Mouse (Mus musculus) frontal cortex, adult (tissue): ENCODE measurements around the gene Fam219b.

Experiments used
- ATAC-seq: cut with Nextera tagmentation; 2 replicates; pipeline ENCODE4 v1.9.2; 2017; ENCODE audit warnings: mild to moderate bottlenecking, moderate library complexity, mixed read lengths; ENCODE audit not compliant: low TSS enrichment

Gene Fam219b

DNA sequence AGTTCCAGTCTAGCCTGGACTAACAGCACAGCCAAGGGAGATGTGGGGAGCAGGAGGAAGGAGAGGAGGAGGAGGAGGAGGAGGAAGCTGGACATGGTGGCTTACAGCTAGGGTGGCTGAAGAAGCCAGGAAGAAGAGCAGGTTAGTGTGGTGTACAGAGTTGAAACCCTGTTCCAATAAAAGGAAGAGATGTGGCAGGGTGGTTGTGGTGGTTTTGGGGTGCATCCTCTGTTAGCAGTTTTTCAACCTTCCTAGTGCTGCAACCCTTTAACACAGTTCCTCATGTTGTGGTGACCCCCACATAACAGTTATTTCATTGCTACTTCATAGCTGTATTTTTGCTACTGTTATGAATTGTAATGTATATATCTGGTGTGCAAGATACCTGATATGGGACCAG lies 12.9 kb upstream of the Fam219b start:
- ATAC-seq = no peak

DNA sequence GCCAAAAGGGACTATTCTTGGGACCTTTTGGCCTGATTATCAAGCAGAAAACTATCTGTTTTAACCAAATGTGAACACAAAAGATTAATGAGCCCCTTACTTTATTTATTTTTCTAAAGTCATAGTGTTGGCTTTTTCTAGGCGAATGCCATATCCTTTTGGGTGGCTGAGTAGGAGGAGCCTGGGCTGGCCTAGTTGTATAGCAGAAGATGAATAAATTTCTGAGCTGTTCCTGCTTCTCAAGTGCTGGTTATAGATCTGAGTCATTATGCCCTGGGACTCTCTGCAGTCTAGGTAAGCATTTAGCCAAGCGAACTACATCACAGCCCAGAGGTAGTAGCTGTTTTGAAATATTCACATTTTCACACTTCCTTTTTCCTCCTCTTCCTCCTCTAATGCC lies 11.8 kb upstream of the Fam219b start:
- peak; percentile 76 for ATAC-seq

DNA sequence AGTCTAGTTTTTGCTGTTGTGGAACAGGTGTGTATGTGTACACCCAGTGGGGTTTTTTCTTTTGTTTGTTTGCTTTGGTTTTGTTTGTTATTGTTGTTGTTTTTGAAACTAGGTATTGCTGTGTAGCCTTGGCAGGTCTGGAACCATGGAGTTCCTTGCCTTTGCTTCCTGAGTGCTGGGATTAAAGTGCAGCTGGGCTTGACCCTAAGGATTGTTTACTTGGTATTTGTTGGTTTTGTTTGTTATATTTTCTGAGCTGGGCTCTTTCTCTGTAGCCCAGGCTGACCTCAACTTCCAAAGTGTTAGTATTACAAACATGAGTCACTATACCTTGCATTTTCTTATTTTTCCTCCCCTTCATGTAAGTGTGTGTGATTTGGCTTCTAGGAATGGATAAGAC lies 10.9 kb upstream of the Fam219b start:
- no peak for ATAC-seq

DNA sequence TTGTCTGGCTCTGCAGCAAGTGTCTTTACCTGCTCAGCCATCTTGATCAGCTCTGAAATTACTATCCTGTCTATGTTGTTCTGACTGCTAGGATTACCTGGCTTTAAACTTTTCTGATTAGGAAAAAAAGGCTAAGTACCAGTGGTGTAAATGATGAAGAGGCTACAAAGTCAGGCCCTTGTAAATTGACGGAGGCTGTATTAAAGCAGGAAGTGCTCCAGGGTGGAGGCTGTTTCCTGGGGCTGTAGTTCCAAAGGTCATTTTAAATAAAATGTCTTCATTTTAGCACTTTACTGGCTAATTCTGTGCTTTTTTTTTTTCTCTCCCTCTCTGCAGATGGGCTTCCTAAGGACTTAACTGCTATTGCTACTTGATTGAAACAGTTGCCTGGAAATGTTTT lies 5.4 kb upstream of the Fam219b start:
- ATAC-seq = no peak

DNA sequence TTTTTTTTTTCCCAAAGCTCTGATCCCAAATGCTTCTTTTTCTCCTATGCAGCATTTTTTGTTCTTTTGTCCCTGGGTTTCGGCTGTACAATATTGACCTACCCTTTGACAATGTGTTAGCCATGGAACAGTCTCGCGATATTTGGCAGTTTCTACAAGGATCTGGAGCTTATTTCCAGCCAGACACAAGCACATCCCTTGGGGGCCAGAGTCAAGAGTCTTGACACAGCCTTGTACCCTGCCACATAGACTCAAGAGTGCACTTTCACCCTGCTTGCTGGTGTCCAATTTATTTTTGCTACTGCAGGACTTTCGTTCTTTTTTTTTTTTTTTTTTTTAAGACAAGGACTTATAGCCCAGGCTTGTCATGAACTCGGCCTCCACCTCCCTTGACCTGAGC lies 966 bp upstream of the Fam219b start:
- ATAC-seq = no peak

DNA sequence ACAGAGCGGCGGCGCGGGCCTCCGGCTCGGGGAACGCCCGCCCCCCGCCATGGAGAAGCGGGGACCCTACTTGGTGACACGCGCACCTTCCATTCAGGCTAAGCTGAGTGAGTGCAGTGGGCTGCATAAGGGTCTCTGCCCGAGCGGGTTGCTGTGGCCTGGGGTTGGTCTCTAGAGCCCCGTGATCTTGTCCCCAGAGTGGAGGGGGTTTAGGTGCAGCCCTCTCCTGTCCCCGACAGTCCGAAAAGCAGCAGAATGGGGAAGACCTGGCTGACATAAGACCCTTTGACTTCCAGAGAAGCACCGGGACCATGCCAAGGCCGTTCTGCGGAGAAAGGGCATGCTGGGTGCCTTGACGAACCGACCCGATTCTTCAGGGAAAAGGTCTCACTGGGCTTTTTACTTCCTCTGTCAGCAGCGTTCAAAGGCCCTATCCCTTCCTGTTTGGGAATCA lies 427 bp downstream of the Fam219b start:
- peak; percentile 35 for ATAC-seq

DNA sequence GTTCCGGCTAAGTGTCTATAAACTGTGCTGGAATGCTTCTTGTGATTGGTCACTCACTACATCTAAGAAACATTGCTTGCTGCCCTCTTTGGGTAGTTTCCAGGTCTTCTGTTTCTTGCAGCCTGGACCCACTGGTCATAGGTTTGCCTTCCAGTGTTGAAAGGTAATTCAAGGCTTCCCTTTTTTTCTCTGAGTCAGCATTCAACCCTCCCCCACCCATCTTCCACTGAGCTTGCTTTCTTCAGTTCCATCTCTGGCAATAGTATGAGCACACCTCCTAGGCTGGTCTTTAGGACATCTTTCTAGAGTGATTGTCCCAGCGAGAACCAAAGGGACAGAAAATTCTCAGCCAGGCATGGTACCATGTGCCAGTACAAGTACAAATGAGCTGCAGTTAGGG lies 2.2 kb downstream of the Fam219b start:
- no peak for ATAC-seq

DNA sequence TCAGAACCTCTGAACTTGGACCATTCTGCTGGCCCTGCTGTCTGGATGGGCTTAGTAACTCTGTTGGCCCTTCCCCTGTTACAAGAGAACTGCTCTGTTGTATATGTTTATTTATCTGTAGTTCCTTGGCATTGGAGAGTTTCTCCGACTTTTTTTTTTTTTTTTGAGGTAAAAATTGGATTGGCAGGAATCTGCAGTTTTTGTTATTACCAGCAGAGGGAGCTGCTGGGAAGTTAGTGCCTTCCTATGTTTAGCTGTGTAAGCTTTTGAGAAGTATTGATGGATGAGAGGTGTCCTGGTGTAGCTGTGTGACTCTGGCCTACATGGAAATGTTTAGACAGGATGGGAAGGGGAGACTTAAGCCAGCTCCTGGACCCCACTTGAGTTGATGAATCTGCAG lies 4.0 kb downstream of the Fam219b start:
- no peak for ATAC-seq

DNA sequence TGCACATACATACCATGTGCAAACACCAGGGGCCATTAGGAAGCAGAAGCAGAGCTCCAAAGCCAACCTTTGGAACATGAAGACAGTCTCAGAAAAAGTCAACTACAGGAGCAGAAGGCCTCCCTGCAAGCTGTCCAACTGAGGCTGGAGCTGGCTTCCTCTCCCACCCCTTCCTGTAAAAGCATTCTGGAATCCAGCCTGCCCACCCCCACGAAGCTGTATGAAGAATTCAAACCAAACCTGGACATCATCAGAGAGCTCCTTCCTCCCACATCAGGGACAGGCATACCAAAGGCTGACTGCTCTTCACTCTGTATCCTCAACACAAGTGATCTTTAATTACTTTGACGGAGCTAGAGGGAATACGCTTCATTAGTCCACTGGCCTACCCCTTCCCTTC lies 6.6 kb downstream of the Fam219b start:
- peak; percentile 36; the same call in 1 of the 2 replicates for ATAC-seq

DNA sequence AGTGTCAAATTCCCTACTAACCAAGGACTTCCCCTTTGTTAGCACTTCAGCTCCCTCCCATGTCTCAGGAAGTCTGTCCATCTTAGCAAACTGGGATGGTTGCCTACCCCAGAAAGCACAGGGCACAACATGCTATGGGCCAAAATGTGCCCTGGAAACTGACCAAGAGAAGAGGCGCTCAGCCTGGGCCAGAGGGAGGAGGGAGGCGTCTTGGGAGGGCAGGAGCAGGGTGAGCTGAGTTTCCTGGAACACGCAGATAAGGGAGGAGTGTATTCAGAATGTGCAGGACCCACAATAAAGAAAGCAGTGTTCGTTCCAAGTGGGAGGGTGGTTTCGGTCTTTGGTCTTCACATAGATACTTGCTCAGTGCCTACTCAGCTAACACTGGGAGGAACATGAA lies 10.0 kb downstream of the Fam219b start:
- ATAC-seq = no peak

DNA sequence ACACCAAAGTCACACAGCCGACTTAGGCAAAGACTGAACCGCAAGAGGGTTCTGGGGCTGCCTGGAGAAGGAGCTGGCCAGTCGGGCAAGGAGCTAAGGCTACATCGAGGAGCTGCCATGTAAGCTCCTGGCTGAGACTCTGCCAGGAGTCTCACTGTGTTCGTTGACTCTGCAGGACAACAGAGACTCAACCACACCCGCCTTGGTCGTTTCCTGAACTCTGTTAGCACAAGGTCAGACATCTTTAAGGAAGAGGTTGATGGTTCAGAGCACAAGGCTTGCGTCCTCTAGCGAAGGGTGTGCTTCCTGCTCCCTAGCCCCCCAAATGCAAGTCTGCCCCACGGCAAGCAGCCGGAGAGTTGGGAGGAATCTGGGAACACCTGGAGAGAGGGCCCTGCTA lies 10.5 kb downstream of the Fam219b start:
- ATAC-seq = no peak

DNA sequence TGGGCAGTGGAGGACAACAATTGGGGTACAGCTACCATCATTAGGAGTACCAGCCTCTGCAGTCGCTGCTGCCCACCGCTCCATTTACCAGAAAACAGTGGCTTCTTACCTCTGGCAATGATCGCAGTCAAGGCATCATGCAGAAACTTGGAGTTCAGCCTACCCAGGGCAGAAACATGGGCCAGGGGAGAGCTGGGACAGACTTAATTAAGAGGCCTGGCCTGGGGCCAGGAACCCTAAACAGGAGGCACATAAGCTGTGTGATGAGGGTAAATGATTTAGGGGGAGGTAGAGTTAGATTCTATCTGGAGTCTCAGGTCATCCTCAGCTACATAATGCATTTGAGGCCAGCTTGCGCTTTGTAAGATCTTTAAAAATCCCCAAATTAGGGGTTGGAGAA lies 11.9 kb downstream of the Fam219b start:
- ATAC-seq = no peak

DNA sequence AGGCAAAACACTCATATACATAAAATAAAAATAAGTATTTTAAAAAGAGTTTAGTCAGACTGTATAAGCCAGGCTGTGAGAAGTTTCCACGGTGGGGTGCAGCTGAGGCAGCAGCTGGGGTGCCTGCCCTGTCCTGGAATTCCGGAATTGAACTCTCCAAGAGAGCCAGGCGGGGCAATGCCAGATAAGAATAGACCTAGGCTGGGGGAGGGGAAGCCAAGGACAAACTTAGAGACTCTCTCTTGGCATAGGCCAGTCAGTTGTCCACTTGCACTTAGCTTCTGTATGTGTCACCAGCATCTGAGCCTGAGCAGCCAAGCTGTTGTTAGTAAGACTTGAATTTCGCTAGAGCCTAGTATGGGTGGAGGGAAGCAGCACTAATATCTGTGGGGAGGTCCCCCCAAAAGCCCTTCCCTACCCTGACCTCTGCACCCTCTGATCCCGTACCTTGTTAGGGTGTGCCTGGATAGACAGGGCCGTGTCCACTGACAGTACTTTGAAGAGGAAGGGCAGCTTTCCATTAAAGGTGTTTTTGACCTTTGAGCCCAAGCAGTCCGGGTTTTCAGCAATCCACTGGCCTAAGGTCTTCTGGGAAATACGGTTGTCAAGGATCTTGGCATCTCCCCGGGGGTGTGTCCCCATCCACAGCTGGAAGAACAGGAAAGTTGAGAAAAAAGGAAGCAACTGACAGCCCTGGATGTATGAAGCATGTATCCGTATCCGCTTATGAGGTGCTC lies 13.0 kb downstream of the Fam219b start:
- ATAC-seq = no peak

DNA sequence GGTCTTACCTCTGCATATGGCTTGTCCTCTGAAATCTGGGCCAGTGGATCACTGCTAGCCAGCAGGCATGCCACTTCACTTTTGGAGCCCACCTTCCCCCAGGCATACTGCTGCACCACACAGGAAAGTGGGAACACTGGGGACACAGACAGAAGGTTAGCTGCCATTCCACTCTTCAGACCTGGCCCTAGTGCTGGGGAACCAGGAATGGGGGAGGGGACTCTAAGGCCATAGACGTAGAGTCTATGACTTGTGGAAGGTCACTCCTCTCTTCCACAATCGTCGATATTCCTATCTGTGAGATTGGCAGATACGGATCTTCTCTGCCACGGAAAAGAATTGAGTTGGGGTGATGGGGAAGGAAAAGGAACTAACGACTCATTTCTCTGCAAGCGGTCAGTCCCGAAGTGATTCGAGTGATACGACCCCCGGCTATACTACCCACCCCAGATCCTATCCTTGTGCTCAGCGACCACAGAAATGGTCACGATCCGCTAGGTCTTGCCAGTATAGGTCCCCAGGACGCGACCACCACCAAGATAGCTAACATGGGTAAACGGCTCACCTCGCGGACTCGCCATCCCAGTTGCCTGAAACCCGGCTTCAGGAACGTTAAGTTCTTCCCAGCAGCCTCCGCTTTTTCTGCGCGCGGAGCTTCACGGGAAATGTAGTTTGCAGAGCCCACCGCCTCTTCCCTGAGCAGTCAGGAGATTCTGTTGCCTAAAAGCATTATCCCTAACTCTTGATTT lies 15.0 kb downstream of the Fam219b start, which contains the start of gene Mpi:
TSS of gene Mpi (minus strand) at position 625 of the 749 bp plus-strand sequence.
- ATAC-seq = peak; percentile 85

DNA sequence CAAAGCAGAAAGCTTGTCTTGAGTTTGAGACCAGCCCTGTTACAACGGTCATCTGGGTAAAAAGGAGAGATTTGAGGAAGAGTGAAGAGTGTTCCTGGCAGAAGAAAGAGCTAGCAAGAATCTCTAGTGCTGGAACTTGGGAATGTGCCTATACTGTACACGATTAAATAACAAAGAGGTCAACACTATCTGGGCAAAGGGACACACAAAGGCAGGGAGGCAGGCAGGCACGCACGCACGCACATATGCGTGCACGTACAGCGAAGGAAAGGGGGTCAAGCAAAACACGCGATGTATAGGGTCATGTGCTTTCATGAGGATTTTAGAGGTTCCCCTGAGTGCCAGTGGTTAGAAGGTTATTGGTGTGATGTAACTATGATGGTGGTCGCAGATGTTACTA lies 15.8 kb downstream of the Fam219b start:
- no peak for ATAC-seq

DNA sequence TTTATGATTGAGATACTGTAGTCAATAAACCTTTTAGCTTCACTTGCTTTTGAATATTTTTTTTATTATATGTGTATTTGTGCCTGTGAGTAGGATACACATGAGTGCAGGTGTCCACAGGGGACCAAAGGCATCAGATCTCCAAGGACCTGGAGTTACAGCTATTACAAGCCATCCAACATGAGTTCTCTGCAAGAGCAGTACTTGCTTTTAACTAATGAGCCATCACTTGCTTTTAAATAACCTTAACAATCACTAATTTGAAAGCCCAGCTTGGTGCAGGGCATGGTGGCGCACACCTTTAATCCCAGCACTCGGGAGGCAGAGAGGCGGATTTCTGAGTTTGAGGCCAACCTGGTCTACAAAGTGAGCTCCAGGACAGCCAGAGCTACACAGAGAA lies 17.4 kb downstream of the Fam219b start:
- no peak for ATAC-seq

DNA sequence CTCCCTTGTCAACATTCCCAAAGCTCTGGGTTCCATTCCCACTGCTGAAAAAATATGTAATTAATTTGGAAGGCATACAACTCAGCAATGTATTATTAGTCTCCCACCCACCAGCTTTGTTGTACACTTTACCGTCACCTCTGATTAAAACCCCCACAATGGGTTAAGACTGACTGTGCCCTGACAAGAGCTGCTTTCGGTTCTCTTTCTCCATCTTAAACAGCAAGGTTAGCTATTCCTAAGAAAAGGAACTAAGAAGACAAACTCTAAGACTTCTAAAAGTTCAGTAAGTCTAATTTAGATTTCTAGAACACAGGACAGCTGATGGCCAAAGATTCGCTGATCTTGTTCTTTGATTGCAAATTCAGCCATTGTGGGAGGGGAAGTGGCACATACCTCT lies 19.9 kb downstream of the Fam219b start:
- no peak for ATAC-seq

DNA sequence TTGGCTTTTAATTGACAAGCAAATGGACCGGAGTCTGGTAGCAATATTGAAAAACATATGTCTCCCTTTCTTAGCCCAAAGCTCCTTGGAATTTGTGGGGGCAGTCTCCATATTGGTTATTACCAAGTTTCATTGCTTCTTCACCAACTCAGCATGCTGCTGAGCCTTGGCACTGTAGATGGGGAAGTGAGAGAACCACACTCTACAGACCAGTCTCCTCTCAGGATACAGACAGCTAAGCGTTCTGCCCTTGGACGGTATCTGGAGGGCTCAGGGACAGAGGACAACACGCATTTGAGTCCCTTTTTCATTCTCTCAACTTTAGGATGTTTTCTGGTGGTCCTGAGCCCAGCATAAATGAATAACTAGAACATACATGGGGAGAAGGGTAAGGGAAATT lies 21.3 kb downstream of the Fam219b start:
- ATAC-seq = no peak

DNA sequence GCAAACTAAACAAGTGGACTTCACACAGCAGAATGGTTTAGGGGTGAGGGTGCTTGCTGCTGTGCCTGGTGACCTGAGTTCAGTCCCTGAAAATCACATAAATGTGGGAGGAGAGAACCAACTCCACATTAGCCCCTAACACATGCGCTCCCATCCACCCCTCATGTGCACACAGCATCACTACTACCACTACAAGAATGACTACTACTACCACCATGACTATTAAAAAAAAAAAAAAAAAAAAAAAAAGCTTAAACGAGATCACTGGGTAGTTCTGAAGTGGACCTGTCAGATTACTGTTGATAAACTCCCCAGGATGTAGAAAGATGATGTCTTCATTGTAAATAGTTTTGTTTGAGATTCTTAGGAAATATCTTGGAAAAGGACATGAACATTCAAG lies 22.2 kb downstream of the Fam219b start:
- no peak for ATAC-seq

DNA sequence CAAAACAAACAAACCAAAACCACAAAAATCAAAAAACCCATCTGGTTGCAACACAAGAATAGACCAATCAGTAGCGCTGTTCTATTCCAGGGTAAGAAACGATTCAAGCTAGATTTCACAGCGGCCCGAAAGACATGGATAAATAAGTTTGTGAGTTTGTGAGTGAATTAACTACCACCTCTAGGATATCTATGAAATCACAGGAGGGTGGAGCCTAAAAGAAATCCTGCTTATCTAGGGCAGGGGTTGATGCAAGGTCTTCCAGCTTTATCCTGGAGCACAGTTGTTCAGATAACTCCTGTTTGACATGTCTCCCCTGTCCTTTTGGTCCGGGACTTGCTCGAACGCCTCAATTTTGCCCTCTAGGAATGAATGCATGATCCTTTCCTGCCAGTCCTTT lies 22.9 kb downstream of the Fam219b start:
- ATAC-seq = peak; percentile 13; the same call in 1 of the 2 replicates

DNA sequence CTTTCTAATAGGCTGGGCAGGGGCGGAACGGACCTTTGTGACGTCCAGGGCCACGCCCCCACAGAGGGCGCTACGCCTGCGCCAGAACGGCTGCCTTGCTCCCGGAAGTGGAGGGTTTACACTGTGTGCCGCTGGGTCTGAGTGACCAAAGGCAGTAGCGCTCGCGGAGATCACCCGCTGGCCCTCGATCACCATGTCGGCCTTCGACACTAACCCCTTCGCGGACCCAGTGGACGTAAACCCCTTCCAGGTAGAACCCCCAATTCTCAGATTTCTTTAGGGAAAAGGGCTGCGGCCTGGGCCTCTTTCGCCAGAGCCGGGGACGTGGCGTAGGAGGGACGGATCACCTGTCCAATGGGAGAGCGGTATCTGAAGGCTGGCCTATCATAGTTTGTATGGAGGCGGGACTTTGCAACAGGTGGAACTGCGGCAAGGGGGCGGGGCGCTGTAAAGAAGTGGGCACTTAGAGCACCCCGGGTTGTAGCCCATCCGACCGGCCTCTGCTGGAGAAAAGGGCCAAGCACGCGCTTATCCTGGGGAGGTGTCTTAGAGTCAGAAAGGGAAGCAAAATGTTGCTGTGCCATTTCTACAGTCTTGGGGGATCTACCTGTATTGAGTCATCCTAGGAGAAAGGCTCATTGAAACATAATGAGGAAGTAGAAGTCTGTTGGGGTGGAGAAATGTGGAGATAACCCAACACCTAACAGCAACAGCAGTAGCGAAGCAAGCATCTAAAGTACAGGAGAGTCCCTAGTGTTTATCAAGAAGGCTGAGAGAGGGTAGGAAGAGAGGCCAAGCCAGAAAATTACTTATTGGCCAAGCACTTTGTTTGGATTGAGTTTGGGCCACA lies 23.8 kb downstream of the Fam219b start, which contains the start of gene Scamp2:
TSS of gene Scamp2 (plus strand) at position 83 of the 850 bp plus-strand sequence.
- peak; percentile 95 for ATAC-seq

DNA sequence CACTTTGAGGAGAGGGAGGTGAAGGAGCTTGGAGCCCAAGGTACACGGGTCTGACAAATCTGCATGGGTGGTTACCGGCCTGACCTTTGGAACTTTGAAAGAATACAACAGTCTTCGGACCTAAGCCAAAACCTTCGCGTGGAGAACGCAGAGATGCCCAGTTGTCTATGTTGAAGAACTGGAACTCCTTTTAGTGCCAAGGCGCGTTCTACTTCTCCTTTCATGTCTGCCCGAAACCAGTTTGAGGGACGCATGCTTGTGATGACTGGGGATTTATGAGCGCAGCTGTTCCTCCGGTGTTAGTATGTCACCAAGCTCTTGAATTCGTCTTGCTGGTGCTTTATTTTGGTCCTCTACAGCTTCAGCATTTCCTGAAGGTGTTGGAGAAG lies 24.4 kb downstream of the Fam219b start:
- no peak for ATAC-seq
